Mouse (Mus musculus) olfactory bulb, adult 2 months (tissue): Measurements from ENCODE around the gene Phf24.
A peak's percentile ranks its signal among the peaks of the same experiment; 100 is the strongest.

Source experiments
- CTCF ChIP-seq: fragments of 200-500 bp; IDR thresholded peaks from 2 replicates; pipeline ENCODE4 v1.5.1; 2012; ENCODE audit warnings: low read depth, mild to moderate bottlenecking, low read length, moderate library complexity; ENCODE audit not compliant: insufficient read depth
- POLR2A ChIP-seq: fragments of 200-500 bp; IDR thresholded peaks from 2 replicates; pipeline ENCODE4 v1.6.1; 2012; ENCODE audit warnings: mild to moderate bottlenecking, low read depth, low read length, moderate library complexity; ENCODE audit not compliant: insufficient read depth

- no peak for TF ChIP-seq CTCF
- peak; percentile 38; the same call in 1 of the 2 replicates for TF ChIP-seq POLR2A
These were observed at the start of gene Phf24 for GRCm38 (mm10) chr4:42916617-42917401.
